Mouse (Mus musculus) hindbrain, embryonic 12.5 days (tissue): ENCODE results near the gene Cacna1h. TPM values are rescaled to one million over a fixed set of nuclear protein-coding genes. Genes with fewer than 3 reads are reported as not detected.
A peak's percentile ranks its signal among the peaks of the same experiment; 100 is the strongest.

Experiments used
- ATAC-seq: fragments of 200-750 bp; cut with Nextera tagmentation; 2 replicates; pipeline ENCODE4 v1.8.0; 2017; ENCODE audit warnings: moderate TSS enrichment; ENCODE audit not compliant: low FRiP score
- H3K27ac ChIP-seq: fragments of 300-500 bp; sonication (generic); 2 replicates; pipeline ENCODE4 v1.5.1; 2016; ENCODE audit warnings: mild to moderate bottlenecking
- H3K27me3 ChIP-seq: fragments of 300-500 bp; sonication (generic); 2 replicates; pipeline ENCODE4 v1.6.1; 2016; ENCODE audit warnings: mild to moderate bottlenecking
- H3K36me3 ChIP-seq: fragments of 300-500 bp; sonication (generic); 2 replicates; pipeline ENCODE4 v1.6.1; 2016; ENCODE audit warnings: mild to moderate bottlenecking
- H3K4me1 ChIP-seq: fragments of 300-500 bp; sonication (generic); 2 replicates; pipeline ENCODE4 v1.6.1; 2016
- H3K4me2 ChIP-seq: fragments of 300-500 bp; sonication (generic); replicated peaks from 2 replicates; pipeline ENCODE4 v1.6.1; 2016; ENCODE audit warnings: mild to moderate bottlenecking
- H3K4me3 ChIP-seq: fragments of 300-500 bp; sonication (generic); 2 replicates; pipeline ENCODE4 v1.5.1; 2016; ENCODE audit warnings: mild to moderate bottlenecking
- H3K9ac ChIP-seq: fragments of 300-500 bp; sonication (generic); 2 replicates; pipeline ENCODE4 v1.6.1; 2016; ENCODE audit warnings: mild to moderate bottlenecking, moderate library complexity
- H3K9me3 ChIP-seq: fragments of 300-500 bp; sonication (generic); replicated peaks from 2 replicates; pipeline ENCODE4 v1.6.1; 2016; ENCODE audit warnings: mild to moderate bottlenecking
- WGBS: fragments of 180-500 bp; shearing (Covaris S2); methylation state at CpG from one replicate; pipeline ENCODE4 v1.1.7; 2016; 5-methylcytosine and 5-hydroxymethylcytosine counted together
- polyA plus RNA-seq: library from polyadenylated mRNA; unstranded; fragments of >200 nt; fragmentation: Nextera tagmentation; extraction: Ambion mirVana; gene quantifications from 2 replicates; pipeline ENCODE4 v1.2.1, GENCODE M21; 2016

The Cacna1h gene
- polyA plus RNA-seq, 1 experiment from 2014 or later = 12.7 TPM

DNA sequence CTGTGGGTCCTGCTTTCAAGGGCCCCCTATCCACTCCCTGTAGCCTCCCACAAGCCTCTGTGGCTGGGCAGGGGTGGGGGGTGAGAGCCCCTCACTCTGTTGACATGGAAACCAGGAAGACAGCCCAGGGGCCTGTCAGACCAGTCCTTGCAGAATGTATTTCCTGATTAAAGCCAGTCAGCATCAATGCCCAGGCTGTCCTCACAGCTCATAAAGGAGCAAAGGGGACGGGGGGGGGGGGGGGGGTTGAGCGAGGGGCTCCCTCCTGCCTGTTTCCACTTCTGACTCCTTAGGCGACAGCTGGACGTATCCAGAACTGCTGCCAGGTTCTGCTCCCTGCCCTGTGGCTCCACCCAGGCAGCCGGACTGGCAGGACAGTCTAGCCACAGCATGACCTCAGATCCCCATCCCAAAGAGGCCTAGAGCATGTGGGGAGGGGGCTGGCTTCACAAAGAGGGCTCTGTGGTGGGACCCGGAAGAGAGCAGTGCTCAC, 18.1 kb downstream of the Cacna1h start:
- Histone ChIP-seq H3K9ac (peak overlapping the region; percentile 45), H3K9me3 (no peaks in the 10 kb centered on the region), H3K4me2 (peak overlapping the region; percentile 25), H3K4me3 (no peak overlapping the region), H3K36me3 (no peaks in the 10 kb centered on the region), H3K27me3 (no peaks in the 10 kb centered on the region), H3K27ac (peak overlapping the region; percentile 86), H3K4me1 (peaks cover 78% of the 10 kb centered on the region)
- ATAC-seq = peak; percentile 48
- WGBS = 4% methylated on average over 6 of the region's 6 CpGs

DNA sequence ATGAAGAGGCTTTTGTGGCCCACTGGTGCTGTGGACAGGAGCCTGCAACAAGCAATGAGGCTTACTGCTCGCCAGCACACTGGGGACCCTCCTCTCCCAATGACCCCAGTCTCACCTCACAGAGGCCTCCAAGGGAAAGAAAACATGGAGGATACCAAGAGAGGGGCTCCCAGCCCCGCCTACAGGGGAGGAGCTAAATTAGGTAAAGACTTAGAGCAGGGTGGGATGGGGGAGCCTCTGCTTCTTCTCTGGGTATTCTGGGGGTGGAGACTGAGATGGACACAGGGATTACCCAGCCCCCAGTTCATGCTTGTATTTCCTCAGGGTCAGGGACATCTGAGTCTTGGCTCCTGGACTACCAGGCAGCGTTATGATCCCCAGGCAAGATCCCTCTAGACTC, 18.7 kb downstream of the Cacna1h start:
- no peaks in the 10 kb centered on the region for H3K9me3 ChIP-seq
- H3K4me3 ChIP-seq = no peak overlapping the region
- WGBS = 28% methylated on average over 3 of the region's 3 CpGs
- no peaks in the 10 kb centered on the region for H3K36me3 ChIP-seq
- peak overlapping the region; percentile 86 for H3K27ac ChIP-seq
- H3K9ac ChIP-seq = 0 out of 2 replicates have a peak overlapping the region, but pooled peaks have one; percentile 45
- H3K4me1 ChIP-seq = peaks cover 78% of the 10 kb centered on the region
- H3K4me2 ChIP-seq = 0 out of 2 replicates have a peak overlapping the region, but pooled peaks have one; percentile 25
- H3K27me3 ChIP-seq = no peaks in the 10 kb centered on the region
- ATAC-seq = no peak

DNA sequence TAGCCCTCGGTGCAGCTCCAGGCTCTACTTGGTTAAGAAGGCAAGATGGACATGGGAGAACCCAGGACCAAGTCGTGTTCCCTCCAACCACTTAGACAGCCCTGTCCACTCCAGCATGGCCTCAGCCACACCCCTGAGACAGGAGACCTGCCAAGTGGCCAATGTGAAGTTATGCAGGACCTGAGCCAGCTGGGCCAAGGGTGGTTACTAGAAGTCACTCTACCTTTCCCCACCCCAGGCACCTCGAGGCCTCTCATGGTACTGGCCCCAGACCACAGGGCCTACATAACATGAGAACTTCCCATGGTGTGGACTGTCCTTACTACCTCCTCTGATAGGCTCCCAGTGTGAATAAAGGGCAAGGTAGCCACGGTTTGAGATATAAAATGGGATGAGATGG, 19.4 kb downstream of the Cacna1h start:
- H3K4me1 ChIP-seq = peaks cover 76% of the 10 kb centered on the region
- H3K4me3 ChIP-seq = no peak overlapping the region
- WGBS = 77% methylated on average over 4 of the region's 4 CpGs
- H3K36me3 ChIP-seq = no peaks in the 10 kb centered on the region
- no peak overlapping the region for H3K27ac ChIP-seq
- H3K9me3 ChIP-seq = no peaks in the 10 kb centered on the region
- ATAC-seq = no peak
- H3K4me2 ChIP-seq = no peak overlapping the region
- no peaks in the 10 kb centered on the region for H3K27me3 ChIP-seq
- no peak overlapping the region for H3K9ac ChIP-seq

DNA sequence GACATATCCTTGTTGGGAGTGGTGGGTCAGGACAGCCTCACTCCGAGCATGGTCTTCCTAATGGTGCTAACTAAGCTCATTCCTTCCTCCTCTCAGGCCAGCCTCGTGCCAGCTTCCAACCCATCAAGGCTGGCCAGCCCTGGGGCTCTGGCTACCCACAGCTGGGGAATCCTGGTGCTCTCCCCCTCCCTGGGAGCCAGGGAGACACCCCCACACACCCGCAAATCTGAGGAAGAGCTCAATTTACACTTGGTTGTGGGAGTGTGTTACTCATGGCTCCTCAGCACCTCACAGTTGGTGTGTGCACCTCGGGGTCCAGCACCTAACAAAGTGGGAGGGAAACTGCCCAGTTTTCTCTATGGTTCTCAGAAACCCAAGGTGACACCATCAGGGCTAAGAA, 22.3 kb downstream of the Cacna1h start:
- Histone ChIP-seq H3K4me2 (no peak overlapping the region), H3K9ac (no peak overlapping the region), H3K27ac (peak overlapping the region; percentile 64), H3K36me3 (no peaks in the 10 kb centered on the region), H3K4me1 (peaks cover 68% of the 10 kb centered on the region), H3K4me3 (no peak overlapping the region), H3K27me3 (no peaks in the 10 kb centered on the region), H3K9me3 (no peaks in the 10 kb centered on the region)
- no peak for ATAC-seq
- 77% methylated on average over 4 of the region's 4 CpGs for WGBS

DNA sequence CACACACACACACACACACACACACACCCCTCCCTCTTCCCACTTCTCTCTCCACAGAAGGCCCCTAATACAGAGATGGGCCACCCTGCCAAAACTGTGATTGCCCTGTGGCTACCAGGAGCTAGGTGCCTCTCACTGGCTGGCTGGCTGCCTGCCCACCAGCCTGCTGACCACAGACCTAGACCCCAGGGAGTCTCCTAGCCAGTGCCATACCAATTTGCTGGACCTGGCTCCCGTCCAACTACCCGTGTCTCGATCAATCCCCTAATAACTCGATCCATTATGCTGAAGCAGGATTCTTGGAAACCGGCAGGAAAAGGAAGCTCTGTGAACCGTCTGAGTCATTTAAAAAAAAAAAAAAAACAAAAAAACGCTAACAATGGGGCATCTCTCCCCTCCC, 22.8 kb downstream of the Cacna1h start:
- Histone ChIP-seq H3K27ac (peak overlapping the region; percentile 64), H3K4me3 (no peak overlapping the region), H3K4me1 (peaks cover 68% of the 10 kb centered on the region), H3K4me2 (no peak overlapping the region), H3K36me3 (no peaks in the 10 kb centered on the region), H3K9me3 (no peaks in the 10 kb centered on the region), H3K9ac (no peak overlapping the region), H3K27me3 (no peaks in the 10 kb centered on the region)
- ATAC-seq = no peak
- WGBS = 42% methylated on average over 7 of the region's 7 CpGs

DNA sequence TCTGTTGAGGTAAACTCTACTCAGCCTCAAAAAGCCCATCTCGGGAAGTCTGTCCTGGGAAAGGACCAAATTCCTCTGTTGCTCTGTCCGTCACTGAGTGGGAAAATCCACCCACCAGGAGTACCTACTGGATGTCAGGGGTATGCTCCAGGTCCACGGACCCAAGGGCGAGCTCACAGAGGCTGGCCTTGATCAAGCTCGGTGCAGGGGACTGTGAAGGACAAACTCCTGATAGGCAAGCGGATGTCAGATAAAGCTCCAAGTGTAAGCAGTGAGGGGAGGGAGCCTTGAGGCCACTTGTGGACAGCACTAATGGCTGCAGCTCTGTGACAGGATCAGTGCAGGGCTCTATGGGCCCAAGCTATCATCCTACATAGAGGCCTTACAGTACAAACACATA, 23.4 kb downstream of the Cacna1h start:
- 0 out of 2 replicates have a peak overlapping the region, but pooled peaks have one; percentile 30 for H3K27ac ChIP-seq
- no peak for ATAC-seq

DNA sequence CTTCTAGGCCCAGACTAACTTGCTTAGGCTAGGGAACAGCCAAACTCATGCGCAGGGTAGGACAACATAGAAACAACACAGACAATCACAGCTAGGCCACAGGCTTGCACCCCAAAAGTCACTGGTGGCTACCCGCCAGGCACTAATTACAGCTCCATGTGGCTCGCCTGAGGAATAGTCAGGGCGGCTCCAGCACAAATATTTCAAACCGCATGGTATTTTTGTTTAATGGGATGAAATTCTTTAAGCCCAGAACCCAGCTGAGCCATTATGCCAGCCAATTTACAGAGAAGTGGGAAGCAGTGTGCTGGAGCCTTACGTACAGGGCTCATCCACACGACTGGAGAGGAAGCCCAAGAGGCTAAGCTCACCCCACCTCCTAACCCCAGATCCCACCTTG, 24.0 kb downstream of the Cacna1h start:
- Histone ChIP-seq H3K27me3 (no peaks in the 10 kb centered on the region; the same call in 1 of the 2 replicates), H3K9me3 (no peaks in the 10 kb centered on the region), H3K4me3 (no peak overlapping the region), H3K36me3 (no peaks in the 10 kb centered on the region), H3K4me1 (peaks cover 68% of the 10 kb centered on the region), H3K27ac (0 out of 2 replicates have a peak overlapping the region, but pooled peaks have one; percentile 12), H3K4me2 (no peak overlapping the region), H3K9ac (no peak overlapping the region)
- WGBS = 70% methylated on average over 7 of the region's 7 CpGs
- no peak for ATAC-seq

More for the DNA sequence above, 23.4 kb downstream of the Cacna1h start:
- Histone ChIP-seq H3K36me3 (no peaks in the 10 kb centered on the region), H3K27me3 (no peaks in the 10 kb centered on the region), H3K4me1 (peaks cover 68% of the 10 kb centered on the region), H3K4me2 (no peak overlapping the region), H3K9me3 (no peaks in the 10 kb centered on the region), H3K9ac (no peak overlapping the region), H3K4me3 (no peak overlapping the region)
- 80% methylated on average over 6 of the region's 6 CpGs for WGBS

DNA sequence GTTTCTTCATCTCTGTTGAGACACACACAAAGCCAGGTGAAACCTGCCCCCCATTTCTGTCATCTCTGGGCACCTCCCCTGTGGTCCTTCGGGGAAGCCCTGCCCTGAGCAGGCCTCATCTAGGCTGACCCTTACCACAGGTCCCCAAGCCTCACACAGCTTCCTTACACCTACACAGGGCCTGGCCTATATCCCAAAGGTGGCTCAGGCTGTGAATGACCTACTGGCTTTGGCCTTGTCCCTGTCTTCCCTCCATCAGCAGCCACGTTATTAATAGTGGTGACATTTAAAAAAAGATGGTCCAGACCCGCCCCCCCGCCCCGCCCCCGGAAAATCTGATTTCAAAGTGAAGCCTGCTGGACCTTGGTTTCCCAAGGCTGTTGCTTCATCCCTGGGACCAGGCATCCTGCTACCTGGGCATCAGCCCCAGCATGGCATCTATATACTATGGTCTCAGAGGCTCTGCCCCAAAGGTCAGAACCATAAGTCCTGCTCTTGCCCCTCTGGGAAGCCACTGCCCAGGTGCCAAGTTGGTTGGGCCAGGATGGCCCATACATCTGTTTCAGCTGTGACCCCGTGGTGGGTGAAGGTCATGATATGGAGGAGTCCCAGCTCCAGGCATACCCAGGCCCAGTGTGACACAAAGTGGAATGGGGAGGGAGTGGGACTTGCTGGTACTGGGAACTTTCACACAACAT, 25.1 kb downstream of the Cacna1h start:
- WGBS = 80% methylated on average over 7 of the region's 7 CpGs
- no peak for ATAC-seq
- peaks cover 6% of the 10 kb centered on the region for H3K27me3 ChIP-seq
- no peak overlapping the region for H3K4me3 ChIP-seq
- no peak overlapping the region for H3K9ac ChIP-seq
- H3K4me1 ChIP-seq = peaks cover 70% of the 10 kb centered on the region
- no peak overlapping the region for H3K4me2 ChIP-seq
- H3K27ac ChIP-seq = no peak overlapping the region
- no peaks in the 10 kb centered on the region for H3K9me3 ChIP-seq
- no peaks in the 10 kb centered on the region for H3K36me3 ChIP-seq

DNA sequence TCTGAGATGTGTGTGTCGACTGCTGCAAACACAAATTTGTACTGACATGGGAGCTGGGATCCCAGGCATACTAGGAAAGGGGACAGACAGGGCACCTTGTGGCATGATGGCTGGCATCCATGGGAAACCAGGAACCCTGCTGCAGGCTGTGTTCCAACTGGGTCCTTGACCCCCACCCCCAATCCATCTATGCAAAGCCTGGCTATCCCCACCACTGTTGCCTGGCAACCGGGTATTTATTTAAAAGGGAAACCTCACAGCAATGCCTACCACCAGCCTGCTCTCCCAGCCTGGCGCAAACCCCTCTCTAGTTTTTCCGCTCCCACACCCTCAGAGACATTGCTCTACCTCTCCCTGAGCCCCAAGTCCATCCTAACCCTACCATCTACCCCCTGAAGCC, 26.2 kb downstream of the Cacna1h start:
- Histone ChIP-seq H3K9ac (peak overlapping the region; percentile 14; the same call in 1 of the 2 replicates), H3K4me3 (no peak overlapping the region), H3K36me3 (no peaks in the 10 kb centered on the region), H3K4me2 (no peak overlapping the region), H3K27me3 (peaks cover 11% of the 10 kb centered on the region), H3K27ac (peak overlapping the region; percentile 75; the same call in 1 of the 2 replicates), H3K9me3 (no peaks in the 10 kb centered on the region), H3K4me1 (peaks cover 73% of the 10 kb centered on the region)
- ATAC-seq = no peak
- WGBS = 58% methylated on average over 4 of the region's 4 CpGs

DNA sequence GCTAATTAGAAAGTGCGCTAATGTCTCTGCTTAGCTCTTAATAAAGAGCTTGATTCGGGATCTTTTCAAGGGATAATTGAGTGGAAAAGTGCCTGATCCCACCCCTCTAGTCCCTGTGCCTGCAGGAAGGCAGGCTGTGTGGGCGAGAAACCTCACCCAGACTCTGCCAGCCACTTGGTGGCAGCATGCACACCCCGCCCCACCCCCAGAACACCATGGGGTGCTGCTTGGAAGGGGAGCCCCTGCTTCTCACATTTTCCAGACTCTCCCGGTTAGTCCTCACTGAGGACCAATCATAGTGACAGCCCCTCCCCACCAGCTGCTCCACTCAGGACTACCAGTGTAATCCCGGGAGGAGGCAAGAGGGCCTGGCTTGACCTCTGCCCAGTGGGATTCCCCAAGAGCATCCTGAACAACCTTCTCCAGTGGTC, 27.6 kb downstream of the Cacna1h start:
- WGBS = 13% methylated on average over 6 of the region's 6 CpGs
- no peak overlapping the region for H3K9ac ChIP-seq

DNA sequence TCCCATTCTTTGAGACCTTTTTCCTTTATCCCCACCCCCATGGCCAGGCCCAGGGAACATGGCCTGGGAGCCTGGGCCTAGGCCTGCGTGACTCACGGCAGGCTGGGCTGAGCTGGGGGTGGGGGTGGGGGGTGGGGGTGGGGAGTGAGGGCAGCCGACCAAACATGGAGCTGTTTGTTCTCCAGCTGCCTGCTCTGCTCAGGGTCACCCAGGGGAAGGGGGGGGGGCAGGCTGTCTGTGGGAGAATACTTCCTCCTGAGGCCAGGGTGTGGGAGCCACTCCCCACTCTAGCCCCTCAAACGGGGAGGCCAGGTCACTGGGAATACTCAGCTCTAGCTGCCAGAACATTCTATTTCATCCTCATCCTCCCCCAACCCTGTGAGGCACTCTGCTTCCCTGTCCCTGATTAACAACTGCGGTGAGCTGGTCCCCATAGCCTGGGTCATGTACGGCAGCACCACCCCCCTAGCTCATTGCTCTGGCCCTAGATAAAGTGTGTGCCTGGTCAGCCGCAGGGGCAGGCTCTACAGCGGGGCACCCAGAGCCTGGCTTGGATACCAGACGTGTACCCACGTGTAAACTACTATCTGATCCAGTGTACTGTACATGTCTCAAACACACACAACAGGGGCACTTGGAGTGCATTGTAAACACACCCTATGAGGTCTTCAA, 28.2 kb downstream of the Cacna1h start:
- H3K4me2 ChIP-seq = peak overlapping the region; percentile 15
- H3K27me3 ChIP-seq = peaks cover 20% of the 10 kb centered on the region
- no peak overlapping the region for H3K4me3 ChIP-seq
- no peaks in the 10 kb centered on the region for H3K9me3 ChIP-seq
- no peak overlapping the region; the same call in 1 of the 2 replicates for H3K9ac ChIP-seq
- WGBS = 8% methylated on average over 10 of the region's 10 CpGs
- peak overlapping the region; percentile 75 for H3K27ac ChIP-seq
- peak; percentile 44 for ATAC-seq
- no peaks in the 10 kb centered on the region for H3K36me3 ChIP-seq
- peaks cover 73% of the 10 kb centered on the region for H3K4me1 ChIP-seq

More for the DNA sequence above, 27.6 kb downstream of the Cacna1h start:
- H3K4me2 ChIP-seq = peak overlapping the region; percentile 15
- H3K27ac ChIP-seq = peak overlapping the region; percentile 75
- peak; percentile 26 for ATAC-seq
- H3K27me3 ChIP-seq = peaks cover 14% of the 10 kb centered on the region
- no peaks in the 10 kb centered on the region for H3K36me3 ChIP-seq
- H3K4me1 ChIP-seq = peaks cover 77% of the 10 kb centered on the region
- H3K9me3 ChIP-seq = no peaks in the 10 kb centered on the region
- no peak overlapping the region for H3K4me3 ChIP-seq

DNA sequence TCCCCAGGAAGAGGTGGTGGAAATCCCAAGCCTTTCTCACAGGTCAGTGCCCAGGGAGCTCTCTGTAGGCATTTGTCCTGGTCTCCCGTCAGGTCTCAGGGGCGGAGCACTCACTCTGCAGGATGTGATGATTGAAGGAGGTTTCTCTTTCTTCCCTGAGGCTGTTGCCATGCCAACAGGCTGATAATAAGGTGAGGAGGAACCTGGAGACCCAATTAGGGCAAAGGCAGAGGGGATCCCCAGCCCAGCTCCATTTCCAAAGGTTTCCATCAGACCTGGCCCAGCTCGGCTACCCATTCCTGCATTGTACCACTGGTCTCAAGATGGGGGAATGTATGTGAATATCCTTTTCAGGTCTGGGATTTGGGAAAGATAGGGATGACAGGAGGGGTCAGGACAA, 29.4 kb downstream of the Cacna1h start:
- ATAC-seq = no peak
- no peak overlapping the region for H3K4me3 ChIP-seq
- H3K36me3 ChIP-seq = no peaks in the 10 kb centered on the region
- H3K9me3 ChIP-seq = no peaks in the 10 kb centered on the region
- WGBS = 32% methylated on average over 3 of the region's 3 CpGs
- peaks cover 20% of the 10 kb centered on the region for H3K27me3 ChIP-seq
- peak overlapping the region; percentile 75; the same call in 1 of the 2 replicates for H3K27ac ChIP-seq
- no peak overlapping the region for H3K9ac ChIP-seq
- 0 out of 2 replicates have a peak overlapping the region, but pooled peaks have one; percentile 3 for H3K4me2 ChIP-seq
- H3K4me1 ChIP-seq = peaks cover 70% of the 10 kb centered on the region
